Mouse (Mus musculus) thymus, postnatal 14 days (tissue): ENCODE results near the gene Prdm16.

ENCODE experiments used
- DNase-seq: peaks from one replicate; pipeline ENCODE4 v3.0.0; 2021

The Prdm16 gene

GRCm38 (mm10) chr4:154371542-154372247 is 265.0 kb downstream of the Prdm16 start:
- DNase-seq: no peak

- no peak for DNase-seq
These were observed 265.8 kb downstream of the Prdm16 start for GRCm38 (mm10) chr4:154370841-154371240.

GRCm38 (mm10) chr4:154369089-154369488 is 267.6 kb downstream of the Prdm16 start:
- no peak for DNase-seq

GRCm38 (mm10) chr4:154366836-154367235 is 269.8 kb downstream of the Prdm16 start:
- no peak for DNase-seq

DNA sequence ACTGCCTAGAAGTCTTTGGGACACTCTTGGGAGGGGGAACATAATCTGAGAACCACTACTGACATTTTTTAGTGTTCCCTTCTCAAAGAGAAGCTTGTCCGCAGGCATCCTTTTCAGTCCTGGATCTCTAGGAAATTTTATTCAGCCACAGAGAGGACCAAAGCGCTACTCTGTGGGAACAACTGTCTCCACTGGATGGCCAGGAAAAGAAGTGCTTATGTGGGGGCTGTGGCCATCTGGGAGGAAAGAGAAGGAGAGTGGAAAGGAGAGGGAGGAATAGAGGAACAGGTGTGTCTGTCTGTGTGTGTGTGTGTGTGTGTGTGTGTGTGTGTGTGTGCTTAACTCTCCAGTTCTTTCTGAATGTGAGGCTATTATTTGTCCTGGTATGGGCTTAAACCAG is 271.9 kb downstream of the Prdm16 start:
- no peak for DNase-seq

DNA sequence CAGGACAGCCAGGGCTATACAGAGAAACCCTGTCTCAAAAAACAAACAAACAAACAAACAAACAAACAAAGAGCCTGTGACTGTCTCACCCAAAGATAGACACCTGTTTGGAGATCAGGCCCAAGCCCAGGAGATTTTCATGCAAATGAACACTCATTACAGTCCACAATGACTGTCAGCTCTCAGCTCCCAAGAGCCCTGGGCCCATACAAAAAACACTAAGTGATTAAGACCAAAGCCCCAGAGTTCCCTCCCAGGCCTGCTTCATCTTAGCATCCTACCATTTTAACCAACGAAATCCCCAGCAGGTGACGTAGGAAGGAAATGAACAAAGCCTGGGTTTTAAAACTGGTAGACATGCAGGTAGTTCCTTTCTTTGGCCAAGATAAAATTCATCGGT is 275.8 kb downstream of the Prdm16 start:
- no peak for DNase-seq

- DNase-seq: no peak
These were observed 276.2 kb downstream of the Prdm16 start for GRCm38 (mm10) chr4:154360441-154360840.

DNA sequence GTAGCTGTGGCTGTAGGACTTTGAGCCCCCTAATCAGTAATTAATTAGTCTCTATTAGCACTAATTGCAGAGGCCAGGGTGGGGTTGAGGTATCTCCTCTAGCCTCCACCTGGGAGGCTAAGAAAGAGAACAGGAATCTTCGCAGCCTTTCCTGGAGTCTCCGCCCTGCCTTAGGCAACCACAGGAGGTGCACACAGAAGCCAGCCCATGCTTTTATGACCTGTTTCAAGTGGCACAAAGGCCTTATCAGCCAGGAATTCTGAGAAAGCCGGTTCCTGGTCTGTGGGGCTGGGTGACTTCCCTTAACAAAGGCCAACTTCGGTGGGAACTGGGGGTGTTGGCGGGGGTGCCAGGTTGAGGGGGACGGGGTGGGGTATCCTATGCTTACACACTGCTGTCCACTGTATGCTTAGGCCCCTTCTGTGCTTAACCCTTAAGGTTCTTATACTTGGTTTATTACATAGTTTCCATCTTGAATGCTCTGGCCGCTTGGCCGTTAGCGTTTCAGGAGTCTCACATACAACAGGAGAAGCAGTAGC is 276.8 kb downstream of the Prdm16 start:
- no peak for DNase-seq

- DNase-seq: no peak
These were observed 277.9 kb downstream of the Prdm16 start for GRCm38 (mm10) chr4:154358816-154359215.

GRCm38 (mm10) chr4:154358370-154358769 is 278.3 kb downstream of the Prdm16 start:
- DNase-seq: no peak

GRCm38 (mm10) chr4:154355408-154355807 is 281.3 kb downstream of the Prdm16 start:
- DNase-seq: no peak

- DNase-seq: no peak
These were observed 284.4 kb downstream of the Prdm16 start for GRCm38 (mm10) chr4:154352246-154352645.

DNA sequence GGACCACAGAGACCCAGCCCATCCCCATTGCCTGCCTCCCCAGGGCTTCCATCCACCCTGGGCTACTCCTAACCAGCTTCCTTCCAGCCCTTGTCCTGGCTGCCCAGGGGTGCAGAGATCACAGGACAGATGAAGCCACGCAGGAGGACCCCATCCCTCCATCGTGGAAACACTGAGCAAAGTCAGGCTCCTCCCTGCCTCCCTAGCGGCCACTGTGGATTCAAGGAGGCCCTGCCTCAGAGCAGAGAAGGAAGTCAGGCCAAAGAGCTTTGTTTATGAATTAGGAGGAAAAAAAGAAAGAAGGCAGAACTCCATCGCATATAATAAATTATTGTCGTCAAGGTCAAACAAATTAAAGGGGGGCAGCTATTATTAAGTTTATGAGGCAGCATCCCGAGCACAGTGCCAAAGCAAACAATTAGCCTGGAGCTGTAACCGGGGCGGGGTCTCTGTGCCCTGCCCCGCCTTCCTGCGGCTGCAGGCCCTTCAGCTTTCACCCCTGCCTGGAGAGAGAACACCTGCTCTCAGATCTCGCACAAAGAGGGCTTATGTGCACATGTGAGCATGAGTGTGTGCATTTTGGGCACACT is 288.4 kb downstream of the Prdm16 start:
- DNase-seq: no peak

DNA sequence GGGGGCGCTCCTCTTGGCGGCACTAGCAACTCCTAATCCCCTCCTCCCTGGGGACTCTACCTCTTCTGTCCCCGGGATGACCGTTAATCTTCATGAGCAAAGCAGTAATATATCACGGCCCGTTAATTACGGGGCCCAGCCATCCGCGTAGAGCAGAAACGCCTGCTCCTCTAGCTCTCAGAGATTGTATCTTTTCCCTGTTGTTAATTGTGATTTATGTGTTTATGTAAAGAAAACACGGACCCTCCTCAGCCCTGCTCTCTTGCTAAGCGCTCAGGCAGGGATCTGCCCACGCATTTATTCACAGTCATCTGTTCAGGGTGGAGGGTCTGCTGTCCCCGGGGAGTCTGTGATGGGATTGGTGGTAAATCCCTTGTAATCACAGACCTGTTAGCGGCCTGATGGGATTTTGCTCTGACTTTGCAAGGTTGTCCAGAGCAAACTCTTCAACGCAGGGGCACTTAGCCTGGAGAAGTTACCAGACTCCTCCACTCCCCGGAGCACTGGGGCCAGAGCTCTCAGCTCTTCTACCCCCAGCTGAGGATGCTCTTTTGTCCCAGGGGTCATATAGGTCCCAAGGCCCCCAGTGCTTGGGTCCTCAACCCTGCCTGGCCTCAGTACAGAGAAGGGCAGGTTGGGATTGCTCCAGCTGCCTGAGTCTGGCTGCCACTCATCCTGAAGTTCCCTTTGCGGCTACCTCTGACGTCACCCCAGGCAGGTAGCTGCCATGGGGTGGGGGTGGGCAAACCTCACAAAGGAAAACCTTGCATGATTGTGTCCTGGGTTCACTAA is 289.7 kb downstream of the Prdm16 start:
- DNase-seq: no peak

- DNase-seq: no peak
These were observed 300.0 kb downstream of the Prdm16 start for GRCm38 (mm10) chr4:154336650-154337049.

DNA sequence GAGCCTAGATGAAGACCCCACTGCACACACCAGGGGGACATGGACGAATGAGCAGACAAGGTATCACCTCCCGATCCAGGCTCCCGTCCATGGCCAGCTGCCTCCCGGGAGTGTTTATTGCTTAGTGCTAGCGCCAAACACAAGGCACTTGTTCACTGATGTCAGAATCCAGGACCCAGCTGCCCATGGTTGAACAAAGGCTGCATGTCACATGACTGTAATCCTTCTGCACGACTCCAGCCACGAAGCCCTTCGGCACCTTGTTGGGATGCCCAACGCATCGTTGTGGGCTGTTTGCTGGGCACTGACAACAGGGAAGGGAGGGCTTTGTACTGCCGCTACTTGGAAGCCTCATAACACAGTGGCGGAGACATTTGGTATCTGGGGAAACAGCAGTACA is 300.9 kb downstream of the Prdm16 start, which contains the start of gene B230104I21Rik:
Gene B230104I21Rik (plus strand): TSS at position 367 of the 400 bp plus-strand sequence.
- DNase-seq: no peak

GRCm38 (mm10) chr4:154334699-154335402 is 301.8 kb downstream of the Prdm16 start:
- peak; percentile 65 for DNase-seq

DNA sequence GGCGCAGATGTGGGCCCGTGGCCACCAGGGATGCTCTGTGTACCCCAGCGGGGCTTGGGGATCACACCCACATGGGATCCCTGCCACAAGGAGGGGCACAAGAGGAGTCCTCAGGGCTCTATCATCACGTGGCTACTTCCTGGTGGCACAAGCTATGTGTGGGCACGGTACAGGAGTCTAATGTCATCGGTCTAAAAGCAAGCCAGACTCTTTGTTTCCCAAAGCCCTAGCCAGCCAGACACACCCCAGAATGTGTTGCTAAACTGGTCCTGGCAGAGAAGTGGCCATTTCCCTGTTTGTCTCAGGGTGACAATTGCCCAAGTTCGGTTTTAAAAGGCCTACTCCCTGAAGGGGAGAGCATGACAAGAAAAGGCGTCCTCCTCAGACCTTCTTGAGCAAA is 303.4 kb downstream of the Prdm16 start:
- no peak for DNase-seq

DNA sequence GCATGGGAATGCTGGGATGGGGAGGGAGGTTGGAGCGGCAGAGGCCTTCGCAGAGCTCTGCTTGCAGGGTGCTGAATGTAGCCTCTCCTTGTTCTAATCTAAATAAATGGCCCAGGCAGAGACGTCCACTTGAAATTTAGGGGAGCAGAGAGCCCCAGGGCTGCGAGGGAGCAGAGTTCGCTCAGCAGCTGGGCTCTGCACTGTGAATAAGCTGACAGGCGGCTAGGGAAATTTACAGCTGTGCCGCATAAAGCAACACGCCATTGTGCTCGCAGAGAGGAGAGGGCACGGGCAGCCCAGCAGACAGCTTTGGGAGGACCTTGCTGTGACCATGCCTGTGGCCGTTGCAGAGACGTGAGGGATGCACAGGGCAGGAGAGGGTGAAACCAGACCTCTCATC is 305.4 kb downstream of the Prdm16 start:
- DNase-seq: no peak

DNA sequence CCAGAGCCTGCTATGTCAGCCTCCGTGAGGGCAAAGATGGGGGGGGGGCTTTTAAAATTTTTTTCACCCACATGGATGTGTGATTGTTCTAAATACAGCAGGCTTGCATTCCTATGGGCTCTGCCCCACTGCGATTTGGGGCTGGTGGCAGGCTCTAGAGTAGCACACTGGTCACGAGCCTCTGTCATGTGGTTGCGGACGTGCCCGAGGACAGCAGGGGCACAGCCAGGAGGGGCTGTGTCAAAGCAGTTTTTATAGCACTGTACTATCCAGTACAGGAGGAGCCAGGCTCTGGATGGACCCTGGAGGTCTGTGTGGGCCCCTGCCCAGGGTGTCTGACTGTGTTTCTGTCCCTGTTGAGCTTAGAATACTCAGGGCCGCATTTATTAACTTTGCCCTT is 306.7 kb downstream of the Prdm16 start:
- DNase-seq: no peak

DNA sequence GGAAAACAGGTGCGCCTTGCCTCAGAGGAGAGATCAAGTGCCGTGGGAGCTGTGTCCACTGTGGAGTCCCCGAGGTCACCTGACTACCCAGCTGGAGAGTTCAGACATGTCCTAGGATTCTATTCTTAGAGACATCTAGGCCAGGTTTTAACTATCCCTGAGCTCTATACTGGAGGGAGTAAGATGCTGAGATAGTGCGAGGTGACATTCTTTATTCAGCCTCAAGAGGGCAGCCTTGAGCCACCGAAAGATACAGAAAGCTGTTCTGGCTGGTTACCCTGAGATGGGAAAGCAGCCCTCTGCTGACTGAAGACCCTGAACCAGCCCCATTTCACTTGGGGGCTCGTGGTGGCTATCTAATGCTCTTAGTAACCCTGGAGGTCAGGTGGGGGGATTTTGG is 307.8 kb downstream of the Prdm16 start:
- peak; percentile 47 for DNase-seq

GRCm38 (mm10) chr4:154328431-154328830 is 308.2 kb downstream of the Prdm16 start:
- peak; percentile 16 for DNase-seq

GRCm38 (mm10) chr4:154325410-154325809 is 311.3 kb downstream of the Prdm16 start:
- no peak for DNase-seq
